Mouse (Mus musculus): ENCODE measurements around the gene Usp24. TPM values are rescaled to one million over a fixed set of nuclear protein-coding genes. Genes with fewer than 3 reads are reported as not detected.

Gene Usp24
- total RNA-seq, 2 experiments from 2014 or later = 80.2 to 87.0 TPM

DNA sequence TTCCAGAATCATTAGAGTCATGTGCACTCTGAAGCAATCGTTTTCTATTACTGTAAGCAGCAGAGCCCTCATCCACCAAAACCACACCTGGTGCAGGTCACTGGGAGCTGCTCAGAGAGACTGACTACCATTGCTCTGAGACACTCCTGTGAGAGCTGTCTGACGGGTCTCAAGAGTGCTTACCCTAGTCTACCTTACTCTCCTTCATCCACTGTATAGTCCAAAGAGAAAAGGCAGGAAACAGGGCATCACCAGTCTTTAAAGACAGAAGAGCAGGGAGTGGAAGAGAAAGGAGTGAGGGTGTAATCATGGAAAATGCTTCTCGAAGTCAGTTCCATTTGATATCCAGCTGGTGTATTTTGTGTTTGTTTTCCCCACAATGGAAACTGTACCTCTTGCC, 103.2 kb downstream of the Usp24 start:
- no peak for ATAC-seq (replicated peaks; ENCODE audit: low FRiP score, low TSS enrichment, poor library complexity, severe bottlenecking)

DNA sequence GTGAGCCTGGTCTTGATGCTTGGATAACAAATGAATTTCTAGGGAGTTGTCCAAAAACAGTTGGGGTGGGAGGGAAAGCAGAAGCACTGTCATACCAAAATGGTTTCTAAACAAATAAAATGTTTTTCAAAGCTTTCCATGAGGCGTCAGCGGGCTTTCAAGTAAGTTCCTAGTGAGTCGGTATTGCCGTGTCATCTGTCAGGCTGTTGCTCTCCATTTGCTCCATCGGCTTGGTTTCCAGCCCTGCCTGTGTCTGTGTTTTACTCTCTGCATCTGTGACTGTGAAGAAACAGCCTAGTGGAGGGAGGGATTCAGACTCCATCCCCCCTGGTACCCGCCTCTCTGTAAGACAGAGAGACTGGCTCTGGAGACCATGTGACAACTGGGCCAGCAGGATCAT, 103.8 kb downstream of the Usp24 start:
- no peak for ATAC-seq (replicated peaks; ENCODE audit: low FRiP score, low TSS enrichment, poor library complexity, severe bottlenecking)

DNA sequence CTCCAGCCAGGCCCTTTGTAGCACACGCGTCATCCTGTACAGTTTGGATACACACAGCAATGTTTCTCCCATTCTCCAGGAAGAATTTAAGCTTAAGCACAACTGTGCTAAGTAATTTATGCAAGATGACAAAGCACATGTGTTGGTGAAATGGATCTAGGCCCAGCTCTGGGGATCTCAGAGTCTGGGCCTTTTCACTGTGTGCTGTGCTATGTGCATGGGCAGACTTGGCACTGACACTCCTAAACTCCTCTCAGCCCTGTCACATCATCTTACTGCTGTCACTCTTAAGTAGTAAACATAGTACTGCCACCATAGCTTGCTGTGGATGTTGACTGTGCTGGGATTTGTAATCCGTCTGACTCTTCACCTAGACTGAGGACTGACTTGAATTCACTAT, 106.6 kb downstream of the Usp24 start:
- no peak for ATAC-seq (replicated peaks; ENCODE audit: low FRiP score, low TSS enrichment, poor library complexity, severe bottlenecking)

DNA sequence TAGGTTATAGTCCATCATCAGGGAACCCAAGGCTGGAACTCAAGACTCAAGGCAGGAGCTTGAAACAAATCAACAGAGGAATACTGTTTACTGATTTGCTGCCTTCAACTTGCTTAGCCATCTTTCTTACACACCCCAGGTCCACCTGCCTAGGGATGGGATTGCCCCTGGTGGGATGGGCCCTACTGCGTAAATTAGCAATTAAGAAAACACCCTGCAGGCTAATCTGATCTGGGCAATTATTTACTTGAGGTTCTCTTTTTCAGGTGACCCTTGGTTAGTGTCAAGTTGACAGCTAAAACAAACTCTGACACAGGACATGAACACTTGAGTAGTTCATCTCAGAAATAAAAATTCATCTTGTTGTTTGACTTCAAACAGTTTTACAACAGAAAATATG, 108.5 kb downstream of the Usp24 start:
- no peak for ATAC-seq (replicated peaks; ENCODE audit: low FRiP score, low TSS enrichment, poor library complexity, severe bottlenecking)

DNA sequence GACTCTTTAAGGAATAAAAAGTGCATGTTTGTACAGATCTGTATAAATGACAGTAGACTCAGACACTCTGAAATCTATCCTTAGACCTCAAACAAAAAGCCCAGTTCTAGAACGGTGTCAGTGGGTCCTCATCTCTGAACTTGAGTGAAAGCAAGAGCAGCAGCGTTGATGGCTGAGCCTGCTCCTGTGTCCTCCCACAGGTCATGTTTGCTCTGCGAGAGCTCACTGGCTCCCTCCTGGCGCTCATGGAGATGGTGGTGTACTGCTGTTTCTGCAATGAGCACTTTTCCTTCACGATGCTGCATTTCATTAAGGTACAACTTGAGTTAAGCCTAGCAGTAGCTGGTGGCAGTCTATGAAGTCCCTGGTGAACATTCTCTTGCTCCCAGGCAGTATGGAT, 110.3 kb downstream of the Usp24 start:
- 0 out of 2 replicates have a peak, but pooled peaks have one; percentile 59 for ATAC-seq (replicated peaks; ENCODE audit: low FRiP score, low TSS enrichment, poor library complexity, severe bottlenecking)

DNA sequence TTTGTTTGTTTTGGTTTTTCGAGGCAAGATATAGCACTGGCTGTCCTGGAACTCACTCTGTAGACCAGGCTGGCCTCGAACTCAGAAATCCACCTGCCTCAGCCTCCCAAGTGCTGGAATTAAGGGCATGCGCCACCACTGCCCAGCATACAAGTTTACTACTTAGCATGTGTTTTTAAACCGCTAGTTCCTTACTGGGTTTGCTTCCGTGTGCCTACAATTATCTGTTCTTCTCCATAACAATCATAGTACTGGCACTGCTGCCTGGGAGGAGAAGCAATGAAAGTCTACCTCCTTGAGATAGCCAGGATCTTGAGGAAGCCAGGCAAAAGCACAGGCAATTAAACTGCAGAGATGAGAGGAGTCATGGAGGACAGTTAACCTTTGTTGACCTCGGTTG, 112.6 kb downstream of the Usp24 start:
- ATAC-seq (replicated peaks; ENCODE audit: low FRiP score, low TSS enrichment, poor library complexity, severe bottlenecking) = no peak

DNA sequence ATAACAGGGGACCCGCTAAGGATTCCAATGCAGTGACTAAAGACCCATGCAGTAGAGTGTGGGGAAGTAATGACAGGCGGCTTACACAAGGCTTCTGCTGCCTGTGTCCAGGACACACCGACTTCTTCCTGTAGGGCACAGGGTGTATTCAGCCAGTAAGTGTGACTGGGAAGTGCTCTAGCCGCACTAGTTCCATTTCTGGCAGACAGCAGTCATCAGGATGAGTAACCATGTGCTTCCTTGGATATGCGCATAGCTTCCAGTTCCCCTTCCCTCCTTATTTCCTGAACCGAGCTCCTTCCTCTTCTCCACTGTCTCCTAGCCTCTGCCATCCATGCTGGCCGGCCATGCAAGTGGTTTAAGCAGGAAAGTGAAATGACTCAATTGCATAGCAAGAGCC, 113.1 kb downstream of the Usp24 start:
- no peak for ATAC-seq (replicated peaks; ENCODE audit: low FRiP score, low TSS enrichment, poor library complexity, severe bottlenecking)

DNA sequence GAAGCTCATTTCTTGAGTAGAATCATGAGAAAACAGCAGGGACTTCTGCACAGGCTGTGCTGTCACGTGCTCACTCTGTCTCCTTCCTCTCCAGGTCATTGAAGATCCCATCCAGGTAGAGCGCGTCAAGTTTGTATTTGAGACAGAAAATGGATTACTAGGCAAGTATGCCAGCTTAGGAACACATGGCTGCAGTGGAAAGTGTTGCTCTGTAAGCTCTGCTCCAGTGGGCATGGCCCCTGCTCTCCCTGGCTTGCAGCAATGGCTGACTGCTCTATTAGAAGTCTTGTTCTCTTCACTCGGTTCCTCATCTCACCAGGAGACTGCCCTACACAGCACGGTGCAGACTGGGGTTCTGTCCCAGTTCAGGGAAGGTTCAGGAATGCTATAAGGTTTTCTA, 114.4 kb downstream of the Usp24 start:
- no peak for ATAC-seq (replicated peaks; ENCODE audit: low FRiP score, low TSS enrichment, poor library complexity, severe bottlenecking)

DNA sequence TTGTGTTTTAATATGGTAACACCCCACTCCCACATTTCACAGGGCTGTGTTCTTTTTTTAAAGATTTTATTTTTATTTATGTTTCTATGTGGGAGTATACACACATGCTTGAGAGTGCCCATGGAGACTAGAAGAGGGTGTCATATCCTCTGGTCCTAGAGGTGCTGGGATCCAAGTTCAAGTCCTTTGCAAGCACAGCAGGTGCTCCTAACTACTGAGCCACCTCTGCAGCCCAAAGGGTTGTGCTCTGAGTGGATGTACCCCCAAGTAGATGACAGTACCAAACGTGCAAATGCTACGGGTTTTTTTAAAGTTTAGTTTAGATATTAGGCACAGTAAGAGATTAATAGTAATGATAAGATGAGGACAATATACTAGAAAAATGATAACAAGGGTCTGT, 119.4 kb downstream of the Usp24 start:
- no peak for ATAC-seq (replicated peaks; ENCODE audit: low FRiP score, low TSS enrichment, poor library complexity, severe bottlenecking)

DNA sequence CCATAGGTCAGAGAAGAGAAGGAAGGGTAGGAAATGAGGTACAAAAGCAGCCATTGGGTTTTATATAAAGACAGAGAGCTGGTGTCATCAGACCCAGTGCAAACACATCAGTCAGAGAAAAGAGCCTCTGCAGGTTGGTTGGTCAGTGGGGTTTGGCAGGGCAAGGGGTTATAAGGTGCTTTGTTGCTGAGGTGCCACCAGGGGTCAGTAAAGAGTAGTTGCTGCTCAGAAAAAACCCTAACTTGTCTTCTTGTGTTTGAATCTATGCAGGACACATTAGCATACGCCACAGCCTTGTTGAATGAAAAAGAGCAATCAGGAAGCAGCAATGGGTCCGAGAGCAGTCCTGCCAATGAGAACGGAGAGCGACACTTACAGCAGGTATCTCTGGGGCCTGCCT, 120.5 kb downstream of the Usp24 start:
- peak; percentile 54 for ATAC-seq (replicated peaks; ENCODE audit: low FRiP score, low TSS enrichment, poor library complexity, severe bottlenecking)

DNA sequence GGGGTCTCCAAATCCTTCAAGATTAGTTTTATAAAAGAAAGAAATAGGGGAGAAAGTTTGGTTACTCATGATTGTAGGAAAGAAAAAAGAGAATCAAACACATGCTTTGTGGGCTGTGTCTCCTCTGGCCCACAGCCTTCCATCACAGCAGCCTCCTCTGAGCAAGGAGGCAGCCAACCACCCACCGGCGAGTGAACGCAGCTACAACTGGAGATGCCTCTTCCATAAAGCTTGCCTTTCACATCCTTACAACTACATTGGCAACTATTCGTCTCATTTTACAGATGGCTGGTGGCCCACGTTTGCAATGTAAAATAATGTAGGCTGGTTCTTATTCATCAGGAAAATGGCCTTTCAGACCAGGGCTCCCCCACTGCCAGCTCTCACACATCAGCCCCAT, 121.2 kb downstream of the Usp24 start:
- no peak for ATAC-seq (replicated peaks; ENCODE audit: low FRiP score, low TSS enrichment, poor library complexity, severe bottlenecking)

DNA sequence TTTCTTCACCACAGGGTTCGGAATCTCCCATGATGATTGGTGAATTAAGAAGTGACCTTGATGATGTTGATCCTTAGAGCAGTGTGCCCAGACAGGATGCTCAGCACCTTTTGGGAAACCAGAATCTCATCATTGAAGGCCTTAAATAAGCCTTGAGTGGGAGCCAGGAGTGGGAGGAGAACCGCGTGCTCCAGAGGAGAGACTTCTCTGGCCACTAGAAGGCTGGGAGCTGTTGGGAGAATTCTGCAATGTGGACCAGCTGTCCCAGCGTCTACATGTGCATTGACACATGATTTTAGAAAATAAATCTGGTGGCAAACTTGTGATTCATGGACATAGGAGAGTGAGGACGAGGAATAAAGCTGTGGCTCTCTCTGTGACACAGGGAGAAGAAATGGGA, 122.8 kb downstream of the Usp24 start:
- ATAC-seq (replicated peaks; ENCODE audit: low FRiP score, low TSS enrichment, poor library complexity, severe bottlenecking) = no peak

DNA sequence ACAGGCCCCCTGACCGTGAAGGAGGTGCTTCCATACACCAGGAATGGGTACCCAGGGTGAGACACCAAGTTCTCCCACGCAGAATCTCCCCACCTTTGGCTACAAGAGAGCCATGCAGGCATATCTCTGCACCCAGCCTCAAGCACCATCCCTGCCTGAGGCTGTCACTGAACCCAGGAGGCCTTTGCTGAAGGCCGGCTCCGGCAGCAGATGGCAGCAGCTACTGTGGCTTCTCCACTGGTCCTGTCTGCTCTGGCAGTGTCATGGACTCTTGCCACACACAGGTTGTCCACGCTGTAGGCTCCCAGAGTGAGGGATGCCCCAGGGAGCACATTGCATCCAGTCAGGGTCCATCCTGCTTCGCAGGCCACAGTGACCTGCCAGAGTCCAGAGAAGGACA, 127.2 kb downstream of the Usp24 start:
- ATAC-seq (replicated peaks; ENCODE audit: low FRiP score, low TSS enrichment, poor library complexity, severe bottlenecking) = no peak

DNA sequence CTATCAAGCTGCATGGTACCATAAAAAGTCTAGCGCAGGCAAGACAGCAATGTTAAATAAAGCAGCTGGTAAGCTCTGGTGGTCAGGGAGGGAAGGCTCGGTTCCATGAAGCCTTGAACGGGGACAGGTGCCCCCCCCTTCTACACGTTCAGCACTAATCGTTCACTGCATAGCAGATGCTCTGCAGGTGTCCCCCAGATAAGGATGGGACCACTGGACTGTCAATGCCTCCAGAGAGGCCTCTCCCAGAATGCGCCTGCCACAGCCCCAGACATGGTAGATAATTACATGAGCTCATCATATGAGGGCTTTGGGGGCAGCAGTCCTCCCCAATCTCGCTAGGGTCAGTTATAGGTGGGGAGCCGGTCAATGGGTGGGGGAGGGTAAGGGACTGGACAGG, 133.3 kb downstream of the Usp24 start:
- ATAC-seq (replicated peaks; ENCODE audit: low FRiP score, low TSS enrichment, poor library complexity, severe bottlenecking) = 0 out of 2 replicates have a peak, but pooled peaks have one; percentile 7

DNA sequence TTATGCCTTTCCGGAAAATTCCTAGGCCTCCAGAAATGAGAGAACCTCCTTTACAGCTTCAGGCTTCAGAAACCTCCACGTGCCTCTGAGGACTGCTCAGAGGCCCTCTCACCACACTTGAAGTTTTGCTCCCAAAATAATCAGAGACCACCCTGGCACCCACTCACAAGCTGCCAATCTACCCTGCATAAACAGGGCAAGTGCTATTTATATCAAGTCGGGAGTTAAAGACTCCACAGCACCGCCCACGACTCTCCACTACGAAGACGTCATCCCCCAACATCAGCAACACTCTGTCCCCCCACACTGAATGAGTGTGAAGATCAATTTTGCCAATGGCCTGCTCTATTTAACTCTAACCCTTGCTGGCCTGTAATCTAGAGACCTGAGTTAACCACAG, 136.4 kb downstream of the Usp24 start:
- no peak for ATAC-seq (replicated peaks; ENCODE audit: low FRiP score, low TSS enrichment, poor library complexity, severe bottlenecking)

DNA sequence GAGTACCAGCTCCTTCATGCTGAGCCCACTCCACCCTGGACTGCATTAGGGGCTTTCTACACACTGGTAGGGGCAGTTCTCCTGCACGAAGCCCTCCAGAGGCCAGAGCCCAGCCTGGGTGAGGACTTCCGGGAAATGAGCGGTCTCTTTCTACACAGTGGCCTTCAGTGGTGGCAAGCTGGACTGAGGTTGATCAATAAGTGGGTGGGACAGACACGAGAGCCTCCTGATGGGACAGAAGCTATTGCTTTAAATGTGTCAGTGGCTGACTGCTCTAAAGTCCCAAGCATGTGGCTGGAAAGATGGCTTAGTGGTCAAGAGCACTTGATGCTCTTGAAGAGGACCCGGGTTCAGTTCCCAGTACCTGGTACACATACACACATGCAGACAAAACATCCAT, 137.1 kb downstream of the Usp24 start:
- no peak for ATAC-seq (replicated peaks; ENCODE audit: low FRiP score, low TSS enrichment, poor library complexity, severe bottlenecking)

DNA sequence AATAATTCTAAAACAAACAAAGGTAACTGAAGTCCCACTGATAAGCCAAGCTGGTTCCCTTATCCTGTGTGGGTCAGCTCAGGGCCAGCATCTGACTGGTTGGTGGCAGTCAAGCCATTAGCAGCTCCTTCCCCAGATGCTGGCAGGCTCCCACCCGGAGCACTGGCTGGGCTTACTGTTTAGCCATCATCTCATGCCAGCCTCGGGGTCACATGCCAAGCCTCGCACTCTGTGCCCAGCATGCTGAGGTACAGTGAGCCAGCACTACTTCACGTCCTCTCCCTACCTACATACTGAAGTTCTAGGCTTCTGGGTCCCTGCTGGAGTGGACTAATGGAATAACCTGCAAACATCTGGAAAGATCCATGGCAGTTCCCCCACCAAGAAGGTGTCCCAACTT, 137.5 kb downstream of the Usp24 start:
- ATAC-seq (replicated peaks; ENCODE audit: low FRiP score, low TSS enrichment, poor library complexity, severe bottlenecking) = no peak

DNA sequence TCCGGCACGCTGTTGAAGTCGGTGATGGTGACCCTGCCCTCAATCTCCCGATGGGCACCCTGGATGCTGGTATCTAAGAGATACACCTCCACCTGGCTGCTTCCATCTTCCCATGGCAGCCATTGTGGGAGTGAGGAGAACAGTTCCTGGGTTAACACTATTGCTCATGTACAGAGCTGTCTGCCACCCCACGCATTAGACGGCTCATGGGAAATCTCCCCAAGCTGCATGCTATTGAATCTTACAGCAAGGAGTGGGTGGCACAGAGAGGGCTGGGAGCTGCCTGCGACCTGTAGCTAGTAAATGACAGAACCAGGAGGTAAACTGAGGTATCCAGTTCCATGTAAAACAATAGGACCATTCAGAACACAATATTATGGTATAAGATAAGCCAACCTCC, 138.5 kb downstream of the Usp24 start:
- ATAC-seq (replicated peaks; ENCODE audit: low FRiP score, low TSS enrichment, poor library complexity, severe bottlenecking) = no peak

DNA sequence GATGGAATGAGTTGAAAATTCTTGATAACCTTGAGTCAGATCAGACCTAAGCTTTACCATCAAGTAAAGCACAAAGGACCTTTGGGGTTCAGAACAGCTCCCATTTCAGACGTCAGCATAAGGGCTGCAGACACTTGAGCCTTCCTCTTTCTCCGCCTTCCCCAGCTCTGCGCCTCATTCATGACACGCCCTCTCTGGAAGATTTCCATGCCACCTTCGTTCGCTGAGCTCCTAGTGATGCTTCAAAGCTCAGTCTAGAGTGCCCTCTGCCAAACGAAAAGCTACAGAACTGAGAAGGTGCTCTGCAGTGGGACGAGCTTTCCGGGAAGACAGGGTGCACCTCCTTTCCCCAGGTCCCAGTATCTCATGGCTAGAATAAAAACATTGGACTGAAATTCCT, 146.0 kb downstream of the Usp24 start:
- ATAC-seq (replicated peaks; ENCODE audit: low FRiP score, low TSS enrichment, poor library complexity, severe bottlenecking) = no peak

DNA sequence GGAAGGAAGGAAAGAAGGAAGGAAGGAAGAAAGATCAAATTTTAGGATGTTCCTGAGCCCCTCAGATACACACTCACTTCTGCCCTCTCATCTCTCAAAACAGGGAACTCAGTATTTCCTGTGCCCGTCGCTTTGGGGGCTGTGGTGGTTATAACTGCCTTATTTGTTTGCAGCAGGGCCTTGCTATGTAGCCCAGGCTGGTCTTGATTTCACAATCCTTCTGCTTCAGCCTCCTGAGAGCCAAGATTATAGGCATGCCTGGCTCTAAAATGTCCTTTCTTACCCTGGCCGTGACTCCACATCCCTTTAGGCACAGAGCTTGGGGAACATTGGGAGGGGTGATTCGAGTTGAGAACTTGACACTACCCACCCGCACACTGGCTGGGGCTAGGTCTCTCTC, 146.5 kb downstream of the Usp24 start:
- ATAC-seq (replicated peaks; ENCODE audit: low FRiP score, low TSS enrichment, poor library complexity, severe bottlenecking) = no peak

DNA sequence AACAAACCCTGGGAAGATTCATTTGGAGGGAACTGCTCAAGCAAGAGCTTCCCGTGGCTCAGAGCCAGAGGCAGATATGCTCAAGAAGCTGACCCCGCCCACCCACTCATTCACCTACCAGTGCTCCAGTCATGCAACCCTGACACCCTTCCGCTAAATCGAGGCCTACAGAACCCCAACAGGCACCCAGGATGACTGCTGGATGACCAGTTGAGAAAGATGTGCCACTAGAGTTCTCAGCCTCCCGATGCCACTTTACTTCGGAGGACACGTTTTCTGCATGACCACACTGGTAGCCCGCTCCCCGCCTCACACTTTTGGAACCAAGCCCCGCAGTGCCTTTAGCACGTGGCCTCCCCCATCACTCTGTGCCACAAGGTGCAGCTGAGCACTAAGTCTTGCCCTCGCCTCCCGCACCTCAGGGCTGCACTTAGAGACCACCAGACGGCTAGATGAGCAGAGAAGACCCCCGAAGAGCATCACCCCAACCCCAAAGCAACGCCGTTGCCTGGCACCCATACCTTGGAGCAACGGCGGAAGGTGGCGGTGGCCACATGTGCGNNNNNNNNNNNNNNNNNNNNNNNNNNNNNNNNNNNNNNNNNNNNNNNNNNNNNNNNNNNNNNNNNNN, 147.3 kb downstream of the Usp24 start:
- ATAC-seq (replicated peaks; ENCODE audit: low FRiP score, low TSS enrichment, poor library complexity, severe bottlenecking) = no peak

Data from megakaryocyte-erythroid progenitor cell, adult 5-6 weeks (primary cell).